Mouse (Mus musculus) MEL (cell line): ENCODE measurements around the gene Sorbs2. TPM values are rescaled to one million over a fixed set of nuclear protein-coding genes. Genes with fewer than 3 reads are reported as not detected.

Experiments used
- DNase-seq: peaks from one replicate; pipeline ENCODE4 v3.0.0; 2011; ENCODE audit warnings: low read depth, low spot score
- H3K27ac ChIP-seq: 2 replicates; pipeline ENCODE4 v1.5.1; 2012; ENCODE audit warnings: low read depth, mild to moderate bottlenecking, control low read depth, low read length, moderate library complexity; ENCODE audit not compliant: control insufficient read depth
- H3K27me3 ChIP-seq, 2 experiments: fragments of 150-350 bp in 1 of 2; sonication (generic) in 1 of 2; 2 replicates each; pipeline ENCODE4 v1.6.1; 2012; ENCODE audit warnings: low read length in 2 of 2, mild to moderate bottlenecking in 2 of 2, improper control_type of control experiment in 1 of 2, moderate library complexity in 1 of 2; ENCODE audit not compliant: insufficient read depth in 2 of 2, control insufficient read depth in 1 of 2
- H3K36me3 ChIP-seq, 2 experiments: 2 replicates each; pipeline ENCODE4 v1.6.1; 2012 to 2014; ENCODE audit warnings: low read length in 2 of 2, improper control_type of control experiment in 1 of 2, inconsistent platforms in 1 of 2, mild to moderate bottlenecking in 1 of 2; ENCODE audit not compliant: insufficient read depth in 2 of 2, control insufficient read depth in 1 of 2
- H3K4me1 ChIP-seq, 2 experiments: fragments of 150-350 bp in 1 of 2; sonication (generic) in 1 of 2; 2 replicates each; pipeline ENCODE4 v1.6.1; 2012; ENCODE audit warnings: low read length in 2 of 2, improper control_type of control experiment in 1 of 2, mild to moderate bottlenecking in 1 of 2; ENCODE audit not compliant: insufficient read depth in 2 of 2, control insufficient read depth in 1 of 2
- H3K4me3 ChIP-seq, 2 experiments: fragments of 150-350 bp in 1 of 2; sonication (generic) in 1 of 2; 2 replicates each; pipeline ENCODE4 v1.5.1; 2012; ENCODE audit warnings: low read depth in 2 of 2, low read length in 2 of 2, mild to moderate bottlenecking in 2 of 2, moderate library complexity in 2 of 2, control low read depth in 1 of 2, improper control_type of control experiment in 1 of 2; ENCODE audit not compliant: control insufficient read depth in 1 of 2, insufficient read depth in 1 of 2
- H3K79me2 ChIP-seq: 2 replicates; pipeline ENCODE4 v1.6.1; 2012; ENCODE audit warnings: mild to moderate bottlenecking, low read length, moderate library complexity; ENCODE audit not compliant: control insufficient read depth, poor library complexity, insufficient read depth
- H3K9ac ChIP-seq: 2 replicates; pipeline ENCODE4 v1.6.1; 2012; ENCODE audit warnings: low read depth, mild to moderate bottlenecking, control low read depth, low read length, moderate library complexity; ENCODE audit not compliant: control insufficient read depth, poor library complexity, severe bottlenecking
- H3K9me3 ChIP-seq: fragments of 150-350 bp; sonication (generic); replicated peaks from 2 replicates; pipeline ENCODE4 v1.6.1; 2012; ENCODE audit warnings: mild to moderate bottlenecking, low read length, improper control_type of control experiment, moderate library complexity; ENCODE audit not compliant: insufficient read depth
- BHLHE40 ChIP-seq: IDR thresholded peaks from 2 replicates; pipeline ENCODE4 v1.6.1; 2012; ENCODE audit warnings: low read depth, mild to moderate bottlenecking, inconsistent platforms, low read length, improper control_type of control experiment, borderline replicate concordance
- GABPA ChIP-seq: IDR thresholded peaks from 2 replicates; pipeline ENCODE4 v1.6.1; 2012; ENCODE audit warnings: low read depth, mild to moderate bottlenecking, inconsistent platforms, low read length, improper control_type of control experiment, moderate library complexity
- GATA1 ChIP-seq: IDR thresholded peaks from 2 replicates; pipeline ENCODE4 v1.6.1; 2011; ENCODE audit warnings: low read depth, low read length, improper control_type of control experiment
- HCFC1 ChIP-seq: IDR thresholded peaks from 2 replicates; pipeline ENCODE4 v1.6.1; 2012; ENCODE audit warnings: low read depth, mild to moderate bottlenecking, inconsistent platforms, low read length, improper control_type of control experiment, moderate library complexity
- KAT2A ChIP-seq: conservative IDR thresholded peaks from 2 replicates; pipeline ENCODE4 v1.6.1; 2012; ENCODE audit warnings: low read depth, low read length, improper control_type of control experiment, inconsistent platforms
- MAZ ChIP-seq: IDR thresholded peaks from 2 replicates; pipeline ENCODE4 v1.6.1; 2012; ENCODE audit warnings: low read depth, mild to moderate bottlenecking, inconsistent platforms, low read length, improper control_type of control experiment
- MXI1 ChIP-seq: IDR thresholded peaks from 2 replicates; pipeline ENCODE4 v1.6.1; 2011; ENCODE audit warnings: mild to moderate bottlenecking, low read depth, low read length, improper control_type of control experiment
- MYB ChIP-seq: IDR thresholded peaks from 2 replicates; pipeline ENCODE4 v1.6.1; 2011; ENCODE audit warnings: mild to moderate bottlenecking, low read depth, low read length, improper control_type of control experiment
- MYC ChIP-seq: IDR thresholded peaks from 2 replicates; pipeline ENCODE4 v1.6.1; 2011; ENCODE audit warnings: low read depth, mild to moderate bottlenecking, low read length, improper control_type of control experiment, moderate library complexity
- POLR2A ChIP-seq, 2 experiments: IDR thresholded peaks; 2 replicates each; pipeline ENCODE4 v1.6.1; 2011 to 2012; ENCODE audit warnings: low read length in 2 of 2, mild to moderate bottlenecking in 2 of 2, control low read depth in 1 of 2, improper control_type of control experiment in 1 of 2, low read depth in 1 of 2, moderate library complexity in 1 of 2; ENCODE audit not compliant: control insufficient read depth in 1 of 2, insufficient read depth in 1 of 2, poor library complexity in 1 of 2
- POLR2AphosphoS2 ChIP-seq: IDR thresholded peaks from 2 replicates; pipeline ENCODE4 v1.6.1; 2011; ENCODE audit warnings: low read length, improper control_type of control experiment
- POLR2AphosphoS5 ChIP-seq: IDR thresholded peaks from 2 replicates; pipeline ENCODE4 v1.6.1; 2012; ENCODE audit warnings: low read depth, borderline replicate concordance, mild to moderate bottlenecking, inconsistent platforms, low read length, moderate library complexity, mixed read lengths
- RAD21 ChIP-seq: IDR thresholded peaks from 2 replicates; pipeline ENCODE4 v1.6.1; 2011; ENCODE audit warnings: mild to moderate bottlenecking, low read depth, low read length, improper control_type of control experiment
- RCOR1 ChIP-seq: IDR thresholded peaks from 2 replicates; pipeline ENCODE4 v1.6.1; 2012; ENCODE audit warnings: low read depth, mild to moderate bottlenecking, inconsistent platforms, low read length, improper control_type of control experiment
- SMC3 ChIP-seq: IDR thresholded peaks from 2 replicates; pipeline ENCODE4 v1.6.1; 2011; ENCODE audit warnings: low read depth, low read length, improper control_type of control experiment
- TCF12 ChIP-seq: IDR thresholded peaks from 2 replicates; pipeline ENCODE4 v1.6.1; 2014; ENCODE audit warnings: low read depth, mild to moderate bottlenecking, inconsistent platforms, low read length, improper control_type of control experiment, moderate library complexity
- USF1 ChIP-seq: IDR thresholded peaks from 2 replicates; pipeline ENCODE4 v1.6.1; 2014; ENCODE audit warnings: low read depth, mild to moderate bottlenecking, inconsistent platforms, low read length, improper control_type of control experiment, moderate library complexity
- ZC3H11A ChIP-seq: IDR thresholded peaks from 2 replicates; pipeline ENCODE4 v1.6.1; 2012; ENCODE audit warnings: low read depth, mild to moderate bottlenecking, inconsistent platforms, low read length, improper control_type of control experiment
- ZKSCAN1 ChIP-seq: IDR thresholded peaks from 2 replicates; pipeline ENCODE4 v1.6.1; 2012; ENCODE audit warnings: low read depth, mild to moderate bottlenecking, inconsistent platforms, low read length, improper control_type of control experiment, moderate library complexity
- polyA plus RNA-seq, 2 experiments: library from polyadenylated mRNA; stranded (reverse) in 1 of 2; unstranded in 1 of 2; fragments of >175 nt in 1 of 2; fragments of >200 nt in 1 of 2; gene quantifications; 2 replicates each; pipeline versions ENCODE4 v1.2.1 to v1.2.4; 2012; ENCODE audit warnings: low replicate concordance in 2 of 2, low read depth in 1 of 2; ENCODE audit not compliant: insufficient read length in 2 of 2, insufficient read depth in 1 of 2, missing spikeins in 1 of 2
- total RNA-seq: library from RNA; depleted of rRNA; stranded (reverse); fragments of 300-350 nt; gene quantifications from 2 replicates; pipeline ENCODE4 v1.2.3, GENCODE M21; 2012

Sorbs2 gene
- total and polyA plus RNA-seq, 3 experiments: not detected

GRCm38 (mm10) chr8:45583856-45584255 lies 76.3 kb downstream of the Sorbs2 start:
- no peak for TF ChIP-seq RCOR1
- H3K36me3 ChIP-seq: no peaks in the 10 kb centered on the region
- H3K9me3 ChIP-seq: no peaks in the 10 kb centered on the region
- no peak overlapping the region for H3K27ac ChIP-seq
- H3K4me3 ChIP-seq: no peak overlapping the region
- no peaks in the 10 kb centered on the region for H3K27me3 ChIP-seq
- no peaks in the 10 kb centered on the region for H3K4me1 ChIP-seq
- no peak overlapping the region for H3K9ac ChIP-seq
- H3K79me2 ChIP-seq: no peaks in the 10 kb centered on the region
- DNase-seq: no peak

GRCm38 (mm10) chr8:45584390-45585052 lies 76.9 kb downstream of the Sorbs2 start:
- DNase-seq: no peak
- no peaks in the 10 kb centered on the region for H3K4me1 ChIP-seq
- H3K9me3 ChIP-seq: no peaks in the 10 kb centered on the region
- no peaks in the 10 kb centered on the region for H3K79me2 ChIP-seq
- no peaks in the 10 kb centered on the region for H3K36me3 ChIP-seq
- H3K27me3 ChIP-seq: no peaks in the 10 kb centered on the region
- no peak overlapping the region for H3K4me3 ChIP-seq
- no peak overlapping the region for H3K9ac ChIP-seq
- TF ChIP-seq ZC3H11A (no peak), RCOR1 (no peak), MAZ (no peak), HCFC1 (no peak), RAD21 (no peak), ZKSCAN1 (no peak), GABPA (no peak), KAT2A (no peak), POLR2AphosphoS5 (no peak), MXI1 (no peak), BHLHE40 (no peak), POLR2A (IDR thresholded peaks at IDR 0.05; ENCODE audit: control insufficient read depth in 1 of 2, insufficient read depth in 1 of 2, low read depth in 1 of 2, low read length in 2 of 2, poor library complexity in 1 of 2) (no peak), USF1 (no peak), TCF12 (no peak), POLR2AphosphoS2 (no peak), GATA1 (no peak), MYB (no peak), SMC3 (no peak), MYC (no peak)
- H3K27ac ChIP-seq: no peak overlapping the region
